Mouse (Mus musculus): ENCODE data around the gene Slc35g2. TPM values are rescaled to one million over a fixed set of nuclear protein-coding genes. Genes with fewer than 3 reads are reported as not detected.

Gene Slc35g2
- polyA plus RNA-seq, 1 experiment from 2014 or later, result 7.4 TPM

GRCm38 (mm10) chr9:100520586-100520985, 50.3 kb downstream of the Slc35g2 start:
- WGBS, result 0% methylated on average over 2 of the region's 2 CpGs
- ATAC-seq (ENCODE audit: insufficient read depth, low FRiP score, low TSS enrichment), result no peak

GRCm38 (mm10) chr9:100520012-100520411, 50.9 kb downstream of the Slc35g2 start:
- Histone ChIP-seq H3K9ac (ENCODE audit: low read length) (no peak overlapping the region), H3K27me3 (ENCODE audit: control insufficient read depth, insufficient read depth, low read length) (no peaks in the 10 kb centered on the region), H3K9me3 (ENCODE audit: control insufficient read depth, low read length) (no peaks in the 10 kb centered on the region), H3K4me1 (ENCODE audit: control insufficient read depth, insufficient read depth, low read length) (no peaks in the 10 kb centered on the region), H3K36me3 (ENCODE audit: control insufficient read depth, insufficient read depth, low read length) (no peaks in the 10 kb centered on the region), H3K4me3 (ENCODE audit: low read depth, low read length) (no peak overlapping the region), H3K27ac (ENCODE audit: low read depth, low read length) (no peak overlapping the region), H3K4me2 (ENCODE audit: low read depth) (no peak overlapping the region)
- ATAC-seq (ENCODE audit: insufficient read depth, low FRiP score, low TSS enrichment) (no peak), DNase-seq (ENCODE audit: low spot score) (no peak)
- WGBS, result 98% methylated on average over 3 of the region's 3 CpGs

More at GRCm38 (mm10) chr9:100520586-100520985, 50.3 kb downstream of the Slc35g2 start:
- H3K4me1 ChIP-seq (ENCODE audit: control insufficient read depth, insufficient read depth, low read length), result no peaks in the 10 kb centered on the region
- no peak overlapping the region for H3K27ac ChIP-seq (ENCODE audit: low read depth, low read length)
- no peak overlapping the region for H3K4me3 ChIP-seq (ENCODE audit: low read depth, low read length)
- peak; percentile 40 for DNase-seq (ENCODE audit: low spot score)
- H3K4me2 ChIP-seq (ENCODE audit: low read depth), result no peak overlapping the region
- no peaks in the 10 kb centered on the region for H3K27me3 ChIP-seq (ENCODE audit: control insufficient read depth, insufficient read depth, low read length)
- H3K9ac ChIP-seq (ENCODE audit: low read length), result no peak overlapping the region
- no peaks in the 10 kb centered on the region for H3K9me3 ChIP-seq (ENCODE audit: control insufficient read depth, low read length)
- H3K36me3 ChIP-seq (ENCODE audit: control insufficient read depth, insufficient read depth, low read length), result no peaks in the 10 kb centered on the region

GRCm38 (mm10) chr9:100507581-100507980, 63.3 kb downstream of the Slc35g2 start:
- Histone ChIP-seq H3K4me1 (ENCODE audit: control insufficient read depth, insufficient read depth, low read length) (no peaks in the 10 kb centered on the region), H3K4me2 (ENCODE audit: low read depth) (no peak overlapping the region), H3K9ac (ENCODE audit: low read length) (no peak overlapping the region), H3K9me3 (ENCODE audit: control insufficient read depth, low read length) (no peaks in the 10 kb centered on the region), H3K4me3 (ENCODE audit: low read depth, low read length) (no peak overlapping the region), H3K36me3 (ENCODE audit: control insufficient read depth, insufficient read depth, low read length) (no peaks in the 10 kb centered on the region), H3K27ac (ENCODE audit: low read depth, low read length) (no peak overlapping the region), H3K27me3 (ENCODE audit: control insufficient read depth, insufficient read depth, low read length) (no peaks in the 10 kb centered on the region)
- DNase-seq (ENCODE audit: low spot score) (no peak), ATAC-seq (ENCODE audit: insufficient read depth, low FRiP score, low TSS enrichment) (no peak)
- WGBS, result 82% methylated on average over 2 of the region's 2 CpGs

- H3K9me3 ChIP-seq (ENCODE audit: control insufficient read depth, low read length), result no peaks in the 10 kb centered on the region
- no peaks in the 10 kb centered on the region for H3K4me1 ChIP-seq (ENCODE audit: control insufficient read depth, insufficient read depth, low read length)
- H3K27me3 ChIP-seq (ENCODE audit: control insufficient read depth, insufficient read depth, low read length), result no peaks in the 10 kb centered on the region
- H3K36me3 ChIP-seq (ENCODE audit: control insufficient read depth, insufficient read depth, low read length), result no peaks in the 10 kb centered on the region
- H3K9ac ChIP-seq (ENCODE audit: low read length), result no peak overlapping the region
- H3K4me2 ChIP-seq (ENCODE audit: low read depth), result no peak overlapping the region
- H3K4me3 ChIP-seq (ENCODE audit: low read depth, low read length), result no peak overlapping the region
- H3K27ac ChIP-seq (ENCODE audit: low read depth, low read length), result no peak overlapping the region
- ATAC-seq (ENCODE audit: insufficient read depth, low FRiP score, low TSS enrichment), result no peak
- no peak for DNase-seq (ENCODE audit: low spot score)
- 77% methylated on average over 2 of the region's 2 CpGs for WGBS
These were observed 64.2 kb downstream of the Slc35g2 start for GRCm38 (mm10) chr9:100506652-100507051.

- no peak overlapping the region for H3K27ac ChIP-seq (ENCODE audit: low read depth, low read length)
- no peak overlapping the region for H3K4me3 ChIP-seq (ENCODE audit: low read depth, low read length)
- ATAC-seq (ENCODE audit: insufficient read depth, low FRiP score, low TSS enrichment), result no peak
- DNase-seq (ENCODE audit: low spot score), result no peak
- H3K36me3 ChIP-seq (ENCODE audit: control insufficient read depth, insufficient read depth, low read length), result no peaks in the 10 kb centered on the region
- H3K4me2 ChIP-seq (ENCODE audit: low read depth), result no peak overlapping the region
- H3K9ac ChIP-seq (ENCODE audit: low read length), result no peak overlapping the region
- H3K4me1 ChIP-seq (ENCODE audit: control insufficient read depth, insufficient read depth, low read length), result no peaks in the 10 kb centered on the region
- 93% methylated on average over 4 of the region's 4 CpGs for WGBS
- H3K27me3 ChIP-seq (ENCODE audit: control insufficient read depth, insufficient read depth, low read length), result no peaks in the 10 kb centered on the region
- no peaks in the 10 kb centered on the region for H3K9me3 ChIP-seq (ENCODE audit: control insufficient read depth, low read length)
These were observed 65.4 kb downstream of the Slc35g2 start for GRCm38 (mm10) chr9:100505498-100505897.

Other genes with a start within 250 kb of the Slc35g2 start
- gene Il20rb, start 84.3 kb downstream of the Slc35g2 start, polyA plus RNA-seq (2014; fragmentation: Nextera tagmentation; extraction: Ambion mirVana), result 0.58 and 0.82 TPM in 2 replicates
- gene Nck1, start 25.0 kb downstream of the Slc35g2 start, polyA plus RNA-seq (2014; fragmentation: Nextera tagmentation; extraction: Ambion mirVana), result 75.2 and 75.9 TPM in 2 replicates
- gene Stag1, start 26.7 kb upstream of the Slc35g2 start, polyA plus RNA-seq (2014; fragmentation: Nextera tagmentation; extraction: Ambion mirVana), result 50.6 and 53.0 TPM in 2 replicates

Data from neural tube, embryonic 11.5 days (tissue).